Mouse (Mus musculus): Measurements from ENCODE around the gene Eef2kmt.
A peak's percentile ranks its signal among the peaks of the same experiment; 100 is the strongest.

DNA sequence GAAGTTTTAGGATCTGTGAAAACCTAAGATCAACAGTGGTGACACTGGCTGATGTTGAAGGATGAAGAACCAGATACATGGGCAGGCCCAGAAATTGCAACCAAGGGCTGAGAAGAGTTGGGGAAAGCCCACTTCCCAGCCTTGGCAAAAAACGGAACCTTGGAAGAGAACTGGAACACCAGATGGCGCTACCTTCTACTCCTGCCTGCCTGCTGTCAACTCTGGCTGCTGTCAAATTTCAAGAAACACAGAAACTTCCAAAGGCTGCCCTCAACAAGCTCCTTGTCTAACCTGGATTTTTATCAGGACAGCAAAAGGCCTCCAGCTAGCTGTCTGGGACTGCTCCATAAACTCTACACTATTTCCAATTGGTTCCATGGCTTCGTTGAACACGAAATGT is 53.1 kb downstream of the Eef2kmt start:
- TF ChIP-seq CTCF (IDR thresholded peaks at IDR 0.05; ENCODE audit: control insufficient read depth, insufficient read depth, insufficient read length) (peak; percentile 59), CEBPB (IDR thresholded peaks at IDR 0.05; ENCODE audit: low read depth) (no peak), USF1 (IDR thresholded peaks at IDR 0.05; ENCODE audit: low read depth) (no peak), MYOG (IDR thresholded peaks at IDR 0.05; ENCODE audit: control insufficient read depth, extremely low read depth, insufficient read length) (no peak), MAX (IDR thresholded peaks at IDR 0.05) (no peak)
